Mouse (Mus musculus): ENCODE measurements around the gene Spata6. TPM values are rescaled to one million over a fixed set of nuclear protein-coding genes. Genes with fewer than 3 reads are reported as not detected.

The Spata6 gene
- 1 to 10 TPM; 2.2 to 3.1 TPM for total RNA-seq (2021)
- long read RNA-seq, experiment 1, partial matches to known transcripts: 0 of 1 reads
- long read RNA-seq, experiment 1, other reads (novel, unspliced or antisense): 0 of 1 reads
- long read RNA-seq, experiment 2, partial matches to known transcripts: 0 of 1 reads
- long read RNA-seq, experiment 2, other reads (novel, unspliced or antisense): 0 of 1 reads

DNA sequence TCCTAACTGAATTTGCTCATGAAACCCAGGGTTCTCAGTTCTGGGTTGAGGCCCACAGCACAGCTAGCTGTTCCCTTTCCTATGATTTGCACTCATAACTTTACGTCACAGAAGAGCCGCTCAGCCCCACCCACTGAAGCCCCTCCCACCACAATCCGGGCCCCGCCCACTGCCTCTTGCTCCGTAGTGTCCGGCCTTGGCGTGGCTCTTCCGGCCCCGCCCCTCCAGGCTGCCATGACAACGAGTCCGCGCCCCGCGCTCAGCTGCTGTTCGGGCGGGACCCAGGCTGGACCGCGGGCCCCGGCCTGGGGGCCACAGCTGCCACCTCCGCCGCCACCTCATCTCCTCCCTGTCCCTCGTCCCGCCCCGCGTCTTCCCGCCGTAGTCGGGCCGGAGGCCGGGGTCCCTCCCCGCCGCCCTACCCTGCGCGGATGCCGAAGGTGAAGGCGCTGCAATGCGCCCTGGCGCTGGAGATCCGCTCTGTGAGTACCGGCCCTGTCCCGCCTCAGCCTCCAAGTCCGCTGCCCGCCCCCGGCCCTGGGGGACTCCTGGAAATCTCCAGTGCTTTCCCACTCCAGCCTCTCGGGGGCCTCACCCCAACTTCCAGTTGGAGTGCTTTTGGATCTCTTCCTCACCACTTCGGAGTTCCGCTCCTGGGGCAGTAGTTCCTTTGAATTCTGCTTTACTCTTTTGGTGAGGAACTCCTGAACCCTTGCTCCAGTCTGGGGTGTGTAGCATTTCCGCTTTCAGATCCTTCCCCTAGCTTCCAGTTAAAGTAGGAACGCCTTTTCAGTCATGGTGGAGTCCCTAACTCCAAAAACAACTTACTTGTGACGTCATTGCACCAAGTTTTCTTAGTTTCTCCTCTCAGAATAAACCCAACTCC, at the start of gene Spata6:
TSS of gene Spata6 (plus strand) at position 209 of the 886 bp plus-strand sequence.
- DNase-seq (ENCODE audit: low spot score in 2 of 2): peak; percentile 34 to 46
- H3K27ac ChIP-seq: peak within 1 kb of the TSS; percentile 68
- no peak for TF ChIP-seq CTCF (conservative IDR thresholded peaks at IDR 0.05)
- peak within 1 kb of the TSS; percentile 54 for H3K4me3 ChIP-seq

DNA sequence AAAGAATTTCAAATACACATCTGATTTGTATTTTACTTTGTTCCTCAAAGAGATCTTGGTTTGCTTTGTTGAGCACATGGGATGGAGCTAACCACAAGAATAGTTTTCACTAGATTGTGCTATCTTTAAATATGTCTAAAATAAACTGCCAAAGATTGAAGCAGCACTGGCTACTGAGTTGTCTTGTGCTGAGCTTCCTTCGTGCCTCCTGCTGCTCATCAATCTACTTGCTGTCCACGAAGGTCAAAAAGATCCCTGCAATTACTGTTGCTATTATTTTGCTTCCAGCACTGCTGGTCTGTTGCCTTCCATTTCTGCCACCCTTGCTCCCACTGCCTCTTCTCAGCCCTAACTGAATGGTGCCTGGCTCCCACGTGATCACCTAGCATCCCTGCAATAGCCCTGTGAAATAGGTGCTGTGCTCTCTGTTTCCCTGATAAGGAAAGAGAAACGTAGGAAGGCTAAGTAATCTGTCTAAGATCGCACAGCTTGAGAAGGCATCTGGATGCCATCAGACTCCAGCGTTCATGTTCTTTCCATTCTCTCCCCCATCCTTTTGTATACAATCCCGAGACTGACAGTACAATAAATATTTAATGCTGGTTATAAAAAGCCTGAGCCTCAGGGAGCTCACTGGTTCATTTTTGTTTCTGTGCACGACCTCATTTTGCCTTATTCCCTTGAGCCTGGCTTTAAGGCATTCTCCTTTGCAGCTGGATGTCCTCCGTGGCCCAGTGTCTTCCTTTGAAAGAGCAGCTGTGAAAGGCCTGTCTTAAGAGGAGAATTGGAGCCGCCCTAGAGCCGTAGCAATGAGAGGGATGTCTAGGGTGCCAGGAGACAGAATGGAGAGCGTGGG, 49.0 kb upstream of the Spata6 start:
- no peak overlapping the region for H3K4me3 ChIP-seq
- DNase-seq (ENCODE audit: low spot score in 2 of 2): no peak
- no peak for TF ChIP-seq CTCF (conservative IDR thresholded peaks at IDR 0.05)
- H3K27ac ChIP-seq: no peak overlapping the region; the same call in 1 of the 2 replicates

DNA sequence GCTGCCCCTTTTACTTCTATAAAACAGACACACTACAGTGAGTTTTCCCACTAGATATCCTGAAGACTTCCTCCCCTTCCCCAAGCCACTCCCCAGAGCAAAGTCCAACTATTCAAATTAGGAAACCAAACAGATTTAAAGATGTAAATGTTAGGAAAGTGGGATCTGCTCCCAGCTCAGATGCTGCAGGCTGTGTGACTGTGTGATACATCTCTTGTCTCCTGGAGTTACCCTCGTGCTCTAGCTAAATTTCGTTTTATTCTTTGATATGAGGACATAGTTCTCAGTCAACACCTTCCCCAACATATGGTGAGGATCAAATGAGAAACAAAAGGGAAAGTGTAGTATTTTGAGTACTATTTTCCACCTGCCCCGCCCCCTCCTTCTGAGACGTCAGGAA, 48.3 kb upstream of the Spata6 start:
- no peak overlapping the region; the same call in 1 of the 2 replicates for H3K27ac ChIP-seq
- no peak for DNase-seq (ENCODE audit: low spot score in 2 of 2)
- no peak overlapping the region for H3K4me3 ChIP-seq
- TF ChIP-seq CTCF (conservative IDR thresholded peaks at IDR 0.05): no peak

DNA sequence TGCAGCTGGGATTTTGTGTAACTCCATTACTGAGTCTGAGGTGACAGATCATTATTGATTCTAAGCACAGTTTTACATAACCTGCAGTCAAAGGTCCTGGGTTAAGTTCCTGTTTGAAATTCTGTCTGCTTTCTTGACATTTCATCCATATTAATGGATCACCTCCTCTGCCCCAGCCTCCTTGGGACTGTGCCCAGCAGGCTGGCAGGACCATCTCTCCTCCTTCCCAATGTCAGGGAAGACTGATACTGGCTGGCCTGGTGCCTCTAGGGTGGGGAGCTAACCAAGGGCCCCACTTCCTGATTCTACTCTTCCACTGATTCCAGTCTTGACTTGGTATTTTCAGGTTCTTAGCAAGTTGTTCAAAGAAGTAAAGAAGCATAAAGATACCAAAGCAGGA, 45.9 kb upstream of the Spata6 start:
- Histone ChIP-seq H3K27ac (no peak overlapping the region), H3K4me3 (no peak overlapping the region)
- DNase-seq (ENCODE audit: low spot score in 2 of 2): no peak
- no peak for TF ChIP-seq CTCF (conservative IDR thresholded peaks at IDR 0.05)

DNA sequence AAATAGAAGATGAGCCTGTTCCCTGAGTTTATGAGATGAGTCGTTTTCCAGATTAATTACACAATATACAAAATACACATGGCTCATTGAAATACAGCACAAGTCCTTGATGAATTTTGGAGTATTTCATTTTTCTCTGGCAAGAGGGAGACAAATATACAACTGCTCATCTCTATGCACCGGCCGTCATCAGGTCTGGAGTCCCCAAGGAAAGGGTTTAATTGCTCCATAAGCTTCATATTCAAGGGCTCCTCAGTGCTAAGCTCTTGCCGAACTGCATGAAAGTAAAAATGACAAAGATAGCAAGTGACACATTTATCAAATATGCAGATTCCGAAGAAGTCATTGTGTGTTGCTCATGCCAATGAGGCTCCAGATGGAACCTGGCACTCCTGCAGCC, 37.9 kb upstream of the Spata6 start:
- no peak overlapping the region for H3K4me3 ChIP-seq
- no peak for TF ChIP-seq CTCF (conservative IDR thresholded peaks at IDR 0.05)
- no peak for DNase-seq (ENCODE audit: low spot score in 2 of 2)
- H3K27ac ChIP-seq: no peak overlapping the region

DNA sequence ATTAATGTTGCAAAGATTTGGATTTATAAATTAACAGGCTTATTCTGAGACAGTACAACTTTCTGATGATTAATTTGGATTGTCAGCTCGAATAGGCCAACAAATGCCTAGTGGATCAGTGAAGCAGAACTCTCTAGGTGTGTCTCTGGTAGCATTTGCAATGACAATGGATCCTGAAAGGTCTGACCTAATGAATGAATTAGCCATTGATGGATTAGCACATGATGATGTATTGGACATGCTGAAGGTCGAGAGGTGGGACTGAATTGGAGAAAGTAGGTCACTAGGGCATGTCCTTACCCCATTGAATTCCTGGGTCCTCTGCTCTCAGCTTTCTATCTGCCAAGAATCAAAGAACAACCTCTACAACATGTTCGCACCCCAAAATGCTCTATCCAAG, 37.0 kb upstream of the Spata6 start:
- no peak overlapping the region for H3K4me3 ChIP-seq
- DNase-seq (ENCODE audit: low spot score in 2 of 2): no peak
- TF ChIP-seq CTCF (conservative IDR thresholded peaks at IDR 0.05): no peak
- no peak overlapping the region for H3K27ac ChIP-seq

DNA sequence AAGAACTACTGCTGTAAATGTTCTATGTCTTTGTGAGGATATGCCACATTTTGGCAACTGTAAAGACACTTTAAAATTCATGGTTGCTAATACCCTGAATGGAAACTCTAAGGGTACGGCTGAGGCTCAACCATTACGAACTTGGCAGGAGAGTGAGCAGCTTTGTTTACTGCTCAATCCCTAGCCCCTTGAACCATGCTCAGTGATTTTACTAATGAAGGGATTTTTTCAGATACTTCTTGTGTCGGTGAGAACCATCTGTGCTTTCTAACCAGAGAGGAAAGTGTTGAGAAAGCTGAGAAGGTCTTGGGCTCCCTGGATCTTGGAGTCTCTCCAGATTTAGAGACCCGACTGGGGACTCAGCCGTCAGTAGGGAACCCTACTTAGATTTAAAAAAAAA, 35.9 kb upstream of the Spata6 start:
- Histone ChIP-seq H3K4me3 (no peak overlapping the region), H3K27ac (no peak overlapping the region)
- TF ChIP-seq CTCF (conservative IDR thresholded peaks at IDR 0.05): no peak
- DNase-seq (ENCODE audit: low spot score in 2 of 2): no peak

DNA sequence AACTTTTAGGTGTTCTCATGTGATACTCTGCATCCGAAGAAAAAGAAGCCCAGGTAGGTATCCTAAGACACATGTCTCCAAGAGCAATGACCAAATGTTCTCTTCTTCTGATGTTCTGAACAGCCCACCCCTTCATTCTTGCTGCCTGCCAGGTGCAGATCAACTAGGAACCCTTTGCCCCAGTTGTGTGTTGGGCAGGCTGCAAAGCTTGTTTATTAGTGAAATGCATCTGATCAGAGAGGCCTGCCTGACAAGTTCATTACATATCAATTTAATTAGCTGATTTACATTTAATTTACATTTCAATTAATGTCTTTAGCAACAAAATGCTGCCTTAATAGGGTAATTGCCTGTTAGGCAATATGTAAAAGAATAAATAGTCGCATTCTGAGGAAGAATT, 33.8 kb upstream of the Spata6 start:
- Histone ChIP-seq H3K4me3 (no peak overlapping the region), H3K27ac (no peak overlapping the region)
- no peak for TF ChIP-seq CTCF (conservative IDR thresholded peaks at IDR 0.05)
- no peak for DNase-seq (ENCODE audit: low spot score in 2 of 2)

DNA sequence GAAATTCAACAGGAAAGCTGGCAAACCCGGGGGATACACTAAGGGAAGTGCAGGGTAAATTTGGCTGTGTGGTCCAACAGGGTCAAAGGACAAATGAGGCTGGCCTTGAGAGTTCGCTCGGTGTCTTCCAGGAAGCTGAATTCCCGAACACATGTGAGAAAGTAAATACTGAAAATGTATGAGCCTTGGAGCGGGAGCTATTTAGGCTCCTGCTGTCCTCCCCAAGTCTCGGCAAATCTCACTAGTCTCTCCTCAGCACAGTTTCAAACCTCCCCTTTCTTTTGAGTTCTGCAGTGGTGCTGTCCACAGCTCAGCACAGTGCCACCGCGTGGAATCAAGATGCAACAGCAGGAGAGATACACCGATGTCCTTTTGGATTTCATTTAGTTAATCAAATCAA, 32.8 kb upstream of the Spata6 start:
- peak in 1 of 2 experiments; percentile 35 for DNase-seq (ENCODE audit: low spot score in 2 of 2)
- H3K4me3 ChIP-seq: no peak overlapping the region; the same call in 1 of the 2 replicates
- H3K27ac ChIP-seq: no peak overlapping the region
- TF ChIP-seq CTCF (conservative IDR thresholded peaks at IDR 0.05): peak; percentile 79

DNA sequence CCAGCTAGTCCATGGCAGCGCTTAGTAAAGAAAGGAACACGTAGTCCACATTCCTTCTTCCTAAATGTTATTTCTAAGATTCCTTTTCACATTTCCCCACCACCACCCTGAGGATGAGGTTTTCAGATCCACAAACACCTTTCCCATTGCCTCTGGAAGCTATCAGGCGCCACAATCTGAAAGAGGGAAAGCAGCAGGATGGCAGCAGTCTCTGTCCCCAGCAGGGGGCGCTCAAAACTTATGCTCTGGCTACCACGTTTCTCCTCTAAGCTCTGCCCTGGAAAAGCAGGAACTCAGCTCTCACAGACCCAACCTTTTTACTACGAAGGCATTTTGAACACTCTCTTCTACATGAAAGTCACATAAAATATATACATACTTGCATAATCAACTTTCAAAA, 32.2 kb upstream of the Spata6 start:
- Histone ChIP-seq H3K27ac (no peak overlapping the region), H3K4me3 (peak overlapping the region; percentile 19; the same call in 1 of the 2 replicates)
- peak; percentile 68 to 82 for DNase-seq (ENCODE audit: low spot score in 2 of 2)
- TF ChIP-seq CTCF (conservative IDR thresholded peaks at IDR 0.05): peak; percentile 79

DNA sequence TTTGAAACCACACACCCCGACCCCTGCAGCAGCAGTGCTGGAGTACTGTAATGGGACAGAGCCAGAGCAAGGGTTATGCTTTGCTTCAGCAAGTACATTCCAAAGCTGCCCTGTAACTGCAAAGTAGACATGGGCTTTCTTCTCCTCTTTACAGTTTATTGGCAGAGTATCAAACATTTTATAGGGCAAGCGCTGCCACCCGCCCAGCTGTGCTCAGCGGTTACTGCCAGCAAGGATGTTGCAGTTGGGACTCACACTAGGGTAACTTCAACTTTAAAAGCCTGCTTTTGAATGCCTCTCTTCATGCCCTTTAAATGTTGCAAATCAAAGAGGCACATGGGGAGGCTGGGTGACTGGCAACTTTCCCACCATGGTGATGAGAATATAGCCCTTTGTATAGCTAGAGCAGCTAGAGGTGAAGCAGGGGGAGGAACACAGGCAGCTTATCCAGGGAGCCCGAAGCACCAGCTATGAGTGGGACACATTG, 28.7 kb upstream of the Spata6 start:
- no peak for DNase-seq (ENCODE audit: low spot score in 2 of 2)
- Histone ChIP-seq H3K4me3 (no peak overlapping the region), H3K27ac (no peak overlapping the region)
- TF ChIP-seq CTCF (conservative IDR thresholded peaks at IDR 0.05): no peak

DNA sequence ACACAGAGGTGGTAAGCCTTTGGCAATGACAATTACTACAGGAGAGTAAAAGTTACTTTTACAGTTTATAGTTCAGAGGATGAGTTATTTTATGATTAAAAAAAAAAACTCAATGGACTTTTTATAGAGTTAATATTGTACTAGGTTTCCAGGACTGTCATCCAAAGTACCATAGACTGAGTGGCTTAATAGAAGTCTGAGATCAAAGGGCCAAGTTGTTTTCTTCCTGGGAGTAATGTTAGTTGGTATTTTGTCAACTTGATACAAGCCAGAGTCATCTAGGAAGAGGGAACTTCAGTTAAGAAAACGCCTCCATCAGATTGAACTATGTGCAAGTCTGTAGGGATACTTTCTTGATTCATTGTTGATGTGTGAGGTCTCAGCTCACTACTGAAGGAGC, 18.4 kb upstream of the Spata6 start:
- DNase-seq (ENCODE audit: low spot score in 2 of 2): no peak
- Histone ChIP-seq H3K27ac (no peak overlapping the region), H3K4me3 (no peak overlapping the region)

DNA sequence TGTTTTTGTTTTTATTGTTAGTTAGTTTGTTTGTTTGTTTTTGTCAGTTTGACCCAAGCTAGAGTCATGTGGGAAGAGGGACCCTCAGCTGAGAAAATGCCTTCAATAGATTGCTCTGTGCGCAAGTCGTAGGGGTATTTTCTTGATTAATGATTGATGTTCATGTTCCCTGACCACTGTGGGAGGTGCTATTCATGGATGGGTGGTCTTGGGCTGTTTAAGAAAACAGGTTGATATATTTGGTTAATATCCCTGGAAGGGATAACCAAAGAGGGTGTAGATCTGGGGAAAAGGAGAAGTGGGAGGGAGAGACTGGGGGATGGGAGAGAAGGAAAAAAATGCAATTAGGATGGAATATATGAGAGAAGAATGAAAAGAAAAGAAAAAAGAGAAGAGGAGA, 15.7 kb upstream of the Spata6 start:
- no peak overlapping the region for H3K4me3 ChIP-seq
- no peak for DNase-seq (ENCODE audit: low spot score in 2 of 2)
- TF ChIP-seq CTCF (conservative IDR thresholded peaks at IDR 0.05): no peak
- H3K27ac ChIP-seq: no peak overlapping the region

More for the DNA sequence above, 18.4 kb upstream of the Spata6 start:
- no peak for TF ChIP-seq CTCF (conservative IDR thresholded peaks at IDR 0.05)
